Mouse (Mus musculus): ENCODE measurements around the gene Uba3. TPM values are rescaled to one million over a fixed set of nuclear protein-coding genes. Genes with fewer than 3 reads are reported as not detected.

The Uba3 gene
- 74.4 and 76.3 TPM in 2 replicates for polyA plus RNA-seq (2014; fragmentation: Nextera tagmentation; extraction: Ambion mirVana)

DNA sequence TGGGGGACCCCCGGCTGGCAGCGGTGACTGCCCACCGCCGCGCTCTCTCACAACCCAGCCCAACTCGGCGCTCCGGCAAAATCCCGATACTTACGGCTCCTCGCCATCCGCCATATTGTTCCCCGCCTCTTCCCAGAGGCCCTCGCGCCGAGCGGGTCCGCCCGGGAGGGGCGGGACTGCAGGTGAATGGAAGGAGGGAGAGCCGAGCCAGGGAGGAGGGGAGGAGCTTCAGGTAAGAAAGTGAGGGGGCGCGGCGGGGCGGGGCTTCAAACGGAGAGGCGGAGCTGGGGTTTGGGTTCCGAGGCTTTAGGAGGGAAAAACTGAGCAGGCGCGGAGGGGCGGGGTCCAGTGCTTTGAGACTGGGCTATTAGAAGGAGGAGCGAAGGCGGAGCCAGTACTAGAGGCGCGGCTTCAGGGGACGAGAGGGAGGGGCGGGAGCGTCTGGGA, at the start of gene Uba3:
Uba3 (minus strand) TSS at position 209 of the 447 bp plus-strand sequence.
- ATAC-seq (ENCODE audit: insufficient number of reproducible peaks, insufficient read depth, low FRiP score, low read depth) = peak; percentile 98
- no peaks in the 10 kb centered on the region for H3K27me3 ChIP-seq (ENCODE audit: control insufficient read depth, insufficient read depth, low read length)
- H3K4me3 ChIP-seq (ENCODE audit: control insufficient read depth in 1 of 2, insufficient read depth in 1 of 2, low read depth in 1 of 2, low read length in 2 of 2) = peak within 1 kb of the TSS; percentile 96 to 99
- no peaks in the 10 kb centered on the region for H3K9me3 ChIP-seq (ENCODE audit: control insufficient read depth, low read length)
- H3K9ac ChIP-seq (ENCODE audit: low read length) = peak within 1 kb of the TSS; percentile 100
- peaks cover 5 to 18% of the 10 kb centered on the region in 2 experiments; a peak in 3 of 4 replicates for H3K4me1 ChIP-seq (ENCODE audit: control insufficient read depth in 2 of 2, insufficient read depth in 2 of 2, low read length in 2 of 2)
- H3K4me2 ChIP-seq (ENCODE audit: low read length) = peak within 1 kb of the TSS; percentile 87
- H3K27ac ChIP-seq (replicated peaks in 1 of 2; ENCODE audit: control insufficient read depth in 1 of 2, insufficient read depth in 1 of 2, low read depth in 2 of 2, low read length in 2 of 2) = peak within 1 kb of the TSS; percentile 68 to 89
- H3K36me3 ChIP-seq (ENCODE audit: control insufficient read depth, insufficient read depth, low read length) = peaks cover 18% of the 10 kb centered on the region
- WGBS = under 1% methylated on average over 35 of the region's 38 CpGs

DNA sequence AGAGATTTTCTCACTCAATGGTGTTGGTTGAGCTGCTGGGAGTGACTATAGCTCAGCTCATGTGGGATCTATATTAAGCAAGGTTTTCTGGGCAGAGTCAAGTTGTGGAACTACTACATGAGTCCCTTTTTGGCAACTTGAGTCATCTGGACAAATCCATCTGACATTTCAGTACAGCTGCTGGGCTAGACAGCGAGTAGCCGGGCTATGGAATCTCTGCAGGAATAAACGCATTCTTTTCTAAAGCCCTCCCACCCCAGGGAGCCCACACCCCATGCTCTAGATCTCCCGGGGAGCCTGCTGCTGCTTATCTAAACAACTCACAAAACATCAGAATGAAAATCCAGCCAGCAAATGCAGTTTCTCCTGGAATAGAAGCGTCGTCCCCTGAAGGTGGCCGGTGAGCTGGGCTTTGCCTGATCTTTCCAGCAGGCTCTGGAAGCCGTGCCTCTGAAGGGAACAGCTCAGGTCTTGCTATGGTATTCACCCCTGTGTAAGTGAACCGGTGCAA, 47.3 kb upstream of the Uba3 start, which contains the start of gene Lmod3:
Lmod3 (minus strand) TSS at position 49 of the 511 bp plus-strand sequence.
- Histone ChIP-seq H3K27me3 (ENCODE audit: control insufficient read depth, insufficient read depth, low read length) (no peaks in the 10 kb centered on the region), H3K4me1 (ENCODE audit: control insufficient read depth in 2 of 2, insufficient read depth in 2 of 2, low read length in 2 of 2) (peaks cover 3 to 5% of the 10 kb centered on the region in 2 experiments; a peak in 3 of 4 replicates), H3K4me2 (ENCODE audit: low read length) (peak within 1 kb of the TSS; percentile 64), H3K36me3 (ENCODE audit: control insufficient read depth, insufficient read depth, low read length) (peaks cover 5% of the 10 kb centered on the region), H3K9ac (ENCODE audit: low read length) (peak within 1 kb of the TSS; percentile 71), H3K4me3 (ENCODE audit: control insufficient read depth in 1 of 2, insufficient read depth in 1 of 2, low read depth in 1 of 2, low read length in 2 of 2) (peak within 1 kb of the TSS; percentile 45 to 52), H3K27ac (replicated peaks in 1 of 2; ENCODE audit: control insufficient read depth in 1 of 2, insufficient read depth in 1 of 2, low read depth in 2 of 2, low read length in 2 of 2) (peak within 1 kb of the TSS; percentile 92 to 94), H3K9me3 (ENCODE audit: control insufficient read depth, low read length) (no peaks in the 10 kb centered on the region)
- WGBS = 11% methylated on average over 9 of the region's 9 CpGs
- ATAC-seq (ENCODE audit: insufficient number of reproducible peaks, insufficient read depth, low FRiP score, low read depth) = peak; percentile 80

DNA sequence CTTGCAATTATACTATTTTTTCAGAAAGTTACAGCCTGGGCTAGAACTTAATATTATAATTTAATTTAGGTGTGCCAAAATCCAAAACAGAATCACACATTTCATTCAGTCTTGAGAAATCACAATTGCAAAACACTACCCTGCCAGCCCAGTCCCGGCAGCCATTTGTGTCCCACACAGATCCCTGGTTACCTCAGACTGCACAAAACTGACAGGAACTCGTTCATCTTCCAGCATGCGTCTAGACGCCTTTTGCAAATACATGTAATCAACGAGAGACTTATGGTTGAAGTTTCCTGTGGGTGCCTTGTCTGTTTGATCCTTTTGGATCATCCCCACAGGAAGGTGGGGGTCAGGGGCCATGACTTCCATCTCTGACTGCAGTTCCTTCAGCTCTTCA, 46.6 kb upstream of the Uba3 start:
- peak overlapping the region; percentile 64 for H3K4me2 ChIP-seq (ENCODE audit: low read length)
- no peaks in the 10 kb centered on the region for H3K9me3 ChIP-seq (ENCODE audit: control insufficient read depth, low read length)
- H3K27ac ChIP-seq (replicated peaks in 1 of 2; ENCODE audit: control insufficient read depth in 1 of 2, insufficient read depth in 1 of 2, low read depth in 2 of 2, low read length in 2 of 2) = peak overlapping the region; percentile 92 to 94
- H3K9ac ChIP-seq (ENCODE audit: low read length) = peak overlapping the region; percentile 71
- 19% methylated on average over 5 of the region's 5 CpGs for WGBS
- no peak for ATAC-seq (ENCODE audit: insufficient number of reproducible peaks, insufficient read depth, low FRiP score, low read depth)
- peaks cover 3 to 5% of the 10 kb centered on the region in 2 experiments; a peak in 3 of 4 replicates for H3K4me1 ChIP-seq (ENCODE audit: control insufficient read depth in 2 of 2, insufficient read depth in 2 of 2, low read length in 2 of 2)
- H3K27me3 ChIP-seq (ENCODE audit: control insufficient read depth, insufficient read depth, low read length) = no peaks in the 10 kb centered on the region
- peaks cover 12% of the 10 kb centered on the region for H3K36me3 ChIP-seq (ENCODE audit: control insufficient read depth, insufficient read depth, low read length)
- H3K4me3 ChIP-seq (ENCODE audit: control insufficient read depth in 1 of 2, insufficient read depth in 1 of 2, low read depth in 1 of 2, low read length in 2 of 2) = peak overlapping the region; percentile 45 to 52

DNA sequence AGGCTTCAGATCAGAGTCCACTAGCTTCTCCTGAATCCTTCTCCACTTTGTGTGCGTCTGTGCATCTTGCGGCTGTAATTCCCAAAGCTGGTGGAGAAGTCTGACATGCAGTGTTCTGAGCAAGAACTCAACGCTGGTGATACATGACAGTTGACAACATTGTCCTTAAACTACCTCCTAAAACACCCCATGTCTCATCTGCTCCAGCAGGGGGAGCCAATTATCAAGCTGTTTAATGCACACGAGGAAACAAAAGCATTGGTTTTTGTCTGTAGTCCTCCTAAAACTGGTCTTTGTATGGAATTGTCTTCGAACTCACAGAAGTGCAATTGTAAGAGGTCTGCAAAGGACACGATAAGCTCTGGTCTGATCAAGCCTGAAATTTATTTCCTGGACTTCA, 45.5 kb upstream of the Uba3 start:
- Histone ChIP-seq H3K27me3 (ENCODE audit: control insufficient read depth, insufficient read depth, low read length) (no peaks in the 10 kb centered on the region), H3K4me1 (ENCODE audit: control insufficient read depth in 2 of 2, insufficient read depth in 2 of 2, low read length in 2 of 2) (peaks cover 3 to 5% of the 10 kb centered on the region in 2 experiments; a peak in 3 of 4 replicates), H3K36me3 (ENCODE audit: control insufficient read depth, insufficient read depth, low read length) (peaks cover 17% of the 10 kb centered on the region), H3K27ac (replicated peaks in 1 of 2; ENCODE audit: control insufficient read depth in 1 of 2, insufficient read depth in 1 of 2, low read depth in 2 of 2, low read length in 2 of 2) (no peak overlapping the region; a peak in 1 of 4 replicates), H3K9me3 (ENCODE audit: control insufficient read depth, low read length) (no peaks in the 10 kb centered on the region), H3K4me2 (ENCODE audit: low read length) (peak overlapping the region; percentile 64), H3K9ac (ENCODE audit: low read length) (peak overlapping the region; percentile 71; the same call in 1 of the 2 replicates), H3K4me3 (ENCODE audit: control insufficient read depth in 1 of 2, insufficient read depth in 1 of 2, low read depth in 1 of 2, low read length in 2 of 2) (peak overlapping the region; percentile 3 to 45; a peak in 3 of 4 replicates)
- no peak for ATAC-seq (ENCODE audit: insufficient number of reproducible peaks, insufficient read depth, low FRiP score, low read depth)
- WGBS = 21% methylated on average over 6 of the region's 6 CpGs

DNA sequence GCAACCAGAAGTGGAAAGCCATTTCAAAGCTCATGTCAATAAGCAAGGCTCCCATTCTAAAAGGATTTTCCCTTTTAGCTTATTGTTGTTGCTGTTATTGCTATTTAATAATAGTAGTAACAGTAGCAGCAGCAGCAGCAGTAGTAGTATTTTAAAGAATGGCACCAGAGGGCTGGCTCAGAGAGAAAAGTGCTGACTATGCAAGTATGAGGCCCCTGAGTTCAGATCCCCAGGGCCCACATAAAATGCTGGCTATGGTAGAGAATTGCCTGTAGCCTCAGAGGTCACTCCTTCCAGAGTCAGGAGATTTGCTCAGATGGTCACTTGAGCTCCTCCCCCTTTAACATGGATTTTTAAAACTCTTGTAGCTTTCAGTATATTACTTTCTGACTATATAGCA, 39.8 kb upstream of the Uba3 start:
- no peak for ATAC-seq (ENCODE audit: insufficient number of reproducible peaks, insufficient read depth, low FRiP score, low read depth)

DNA sequence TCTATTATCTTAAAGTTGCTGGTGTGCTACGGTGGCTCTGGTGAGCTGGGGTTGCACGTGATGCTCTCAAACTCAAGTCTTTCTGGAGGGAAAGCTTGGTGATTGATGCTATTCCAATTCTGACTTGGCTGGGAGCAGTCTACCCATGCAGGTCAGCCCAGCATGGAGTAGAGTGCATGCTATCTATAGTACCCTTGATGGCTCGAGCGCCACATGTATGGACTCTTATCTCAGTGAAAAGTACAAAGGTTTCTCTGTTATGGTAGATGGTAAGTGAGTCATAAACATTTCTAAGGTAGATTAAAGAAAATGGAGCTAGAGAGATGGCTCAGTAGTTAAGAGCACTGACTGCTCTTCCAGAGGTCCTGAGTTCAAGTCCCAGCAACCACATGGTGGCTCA, 37.1 kb upstream of the Uba3 start:
- WGBS = 79% methylated on average over 4 of the region's 4 CpGs
- Histone ChIP-seq H3K4me2 (ENCODE audit: low read length) (no peak overlapping the region), H3K4me1 (ENCODE audit: control insufficient read depth in 2 of 2, insufficient read depth in 2 of 2, low read length in 2 of 2) (no peaks in the 10 kb centered on the region), H3K4me3 (ENCODE audit: control insufficient read depth in 1 of 2, insufficient read depth in 1 of 2, low read depth in 1 of 2, low read length in 2 of 2) (no peak overlapping the region), H3K27ac (replicated peaks in 1 of 2; ENCODE audit: control insufficient read depth in 1 of 2, insufficient read depth in 1 of 2, low read depth in 2 of 2, low read length in 2 of 2) (no peak overlapping the region), H3K36me3 (ENCODE audit: control insufficient read depth, insufficient read depth, low read length) (peaks cover 34% of the 10 kb centered on the region), H3K9me3 (ENCODE audit: control insufficient read depth, low read length) (peaks cover 5% of the 10 kb centered on the region), H3K27me3 (ENCODE audit: control insufficient read depth, insufficient read depth, low read length) (no peaks in the 10 kb centered on the region), H3K9ac (ENCODE audit: low read length) (no peak overlapping the region)
- no peak for ATAC-seq (ENCODE audit: insufficient number of reproducible peaks, insufficient read depth, low FRiP score, low read depth)

More for the DNA sequence above, 39.8 kb upstream of the Uba3 start:
- Histone ChIP-seq H3K4me1 (ENCODE audit: control insufficient read depth in 2 of 2, insufficient read depth in 2 of 2, low read length in 2 of 2) (no peaks in the 10 kb centered on the region), H3K4me2 (ENCODE audit: low read length) (no peak overlapping the region), H3K27ac (replicated peaks in 1 of 2; ENCODE audit: control insufficient read depth in 1 of 2, insufficient read depth in 1 of 2, low read depth in 2 of 2, low read length in 2 of 2) (no peak overlapping the region), H3K27me3 (ENCODE audit: control insufficient read depth, insufficient read depth, low read length) (no peaks in the 10 kb centered on the region), H3K9ac (ENCODE audit: low read length) (no peak overlapping the region), H3K4me3 (ENCODE audit: control insufficient read depth in 1 of 2, insufficient read depth in 1 of 2, low read depth in 1 of 2, low read length in 2 of 2) (no peak overlapping the region), H3K36me3 (ENCODE audit: control insufficient read depth, insufficient read depth, low read length) (peaks cover 30% of the 10 kb centered on the region), H3K9me3 (ENCODE audit: control insufficient read depth, low read length) (no peaks in the 10 kb centered on the region)

DNA sequence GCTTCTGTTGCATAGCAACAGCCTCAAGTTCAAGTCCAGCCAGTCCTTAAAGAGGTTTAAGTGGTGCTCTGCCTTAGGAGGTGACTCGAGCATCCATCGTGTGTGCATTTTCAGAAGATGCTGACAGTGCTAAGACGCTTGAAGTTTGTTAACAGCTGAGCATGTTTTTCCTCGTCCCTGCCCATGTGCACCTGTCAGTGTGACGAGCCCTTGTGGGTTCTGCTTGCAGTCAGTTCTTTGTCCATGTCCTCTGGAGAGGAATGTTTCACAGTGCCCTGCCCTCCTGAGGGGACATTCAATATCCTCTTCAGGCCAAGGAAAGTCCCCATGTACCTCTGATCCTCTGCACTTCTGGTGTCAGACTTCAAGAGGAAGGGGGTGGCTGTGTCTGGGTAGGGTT, 34.6 kb upstream of the Uba3 start:
- H3K9ac ChIP-seq (ENCODE audit: low read length) = no peak overlapping the region
- H3K27ac ChIP-seq (replicated peaks in 1 of 2; ENCODE audit: control insufficient read depth in 1 of 2, insufficient read depth in 1 of 2, low read depth in 2 of 2, low read length in 2 of 2) = no peak overlapping the region
- peaks cover 7% of the 10 kb centered on the region for H3K9me3 ChIP-seq (ENCODE audit: control insufficient read depth, low read length)
- no peak for ATAC-seq (ENCODE audit: insufficient number of reproducible peaks, insufficient read depth, low FRiP score, low read depth)
- WGBS = 76% methylated on average over 5 of the region's 5 CpGs
- 0 out of 4 replicates have a peak, but pooled peaks cover 0 to 3% of the 10 kb centered on the region in 2 experiments for H3K4me1 ChIP-seq (ENCODE audit: control insufficient read depth in 2 of 2, insufficient read depth in 2 of 2, low read length in 2 of 2)
- no peak overlapping the region for H3K4me3 ChIP-seq (ENCODE audit: control insufficient read depth in 1 of 2, insufficient read depth in 1 of 2, low read depth in 1 of 2, low read length in 2 of 2)
- H3K36me3 ChIP-seq (ENCODE audit: control insufficient read depth, insufficient read depth, low read length) = peaks cover 30% of the 10 kb centered on the region
- no peak overlapping the region for H3K4me2 ChIP-seq (ENCODE audit: low read length)
- H3K27me3 ChIP-seq (ENCODE audit: control insufficient read depth, insufficient read depth, low read length) = no peaks in the 10 kb centered on the region
